Mouse (Mus musculus) layer of hippocampus, adult 8-10 months (tissue): ENCODE measurements at regions not wholly inside any gene's neighbourhood (a gene's known extent, or its start where the extent isn't known, plus 50 kb on each side); places are given as distances from the start of the nearest gene placed in this dataset.

Experiments used
- DNase-seq, 2 experiments: peaks; one replicate each; pipeline ENCODE4 v3.0.0; 2022; ENCODE audit warnings: low spot score in 2 of 2

- no peak for DNase-seq
Measured at GRCm38 (mm10) chr14:46077406-46078131, 301.6 kb upstream of the Gm15217 start.

DNA sequence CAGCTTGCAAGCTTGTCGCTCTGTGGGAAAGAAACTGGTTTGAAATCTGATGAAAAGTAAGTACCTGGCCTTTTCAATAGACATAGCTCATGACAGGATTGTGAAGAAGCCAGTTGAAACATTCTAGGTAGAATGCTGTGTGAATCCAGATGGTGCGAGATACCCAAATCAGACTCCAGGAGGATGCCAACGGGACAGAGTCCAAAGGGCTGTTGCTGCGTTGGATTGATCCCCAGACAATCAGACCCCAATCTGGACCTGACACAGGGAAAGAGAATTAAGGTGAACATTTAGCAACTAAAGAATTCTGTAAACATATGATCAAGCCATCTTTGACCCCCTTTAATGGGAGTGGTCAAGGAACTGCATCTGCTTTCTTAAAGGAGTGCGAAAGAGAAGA is 296.6 kb upstream of the Gm15217 start:
- no peak for DNase-seq

- no peak for DNase-seq
Measured at GRCm38 (mm10) chr14:46088968-46089691, 290.1 kb upstream of the Gm15217 start.

DNA sequence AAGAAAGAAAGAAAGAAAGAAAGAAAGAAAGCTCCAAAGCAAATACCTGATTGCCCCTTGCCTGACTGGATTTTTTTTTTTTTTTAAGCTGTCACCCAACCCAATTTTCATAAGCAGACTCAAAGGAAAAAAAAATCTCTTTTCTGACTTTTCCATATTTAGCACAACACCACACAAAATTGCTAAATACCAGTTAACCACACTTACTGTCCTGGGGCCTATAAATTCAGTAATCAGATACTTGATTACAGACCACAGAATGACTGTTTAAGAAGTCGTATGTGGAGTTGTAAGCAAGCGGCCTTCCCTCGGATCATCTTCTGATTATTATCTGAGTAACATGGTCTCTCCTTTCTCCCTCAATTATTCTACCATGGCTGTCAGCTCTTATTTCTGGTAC is 263.3 kb upstream of the Gm15217 start:
- DNase-seq: no peak

DNA sequence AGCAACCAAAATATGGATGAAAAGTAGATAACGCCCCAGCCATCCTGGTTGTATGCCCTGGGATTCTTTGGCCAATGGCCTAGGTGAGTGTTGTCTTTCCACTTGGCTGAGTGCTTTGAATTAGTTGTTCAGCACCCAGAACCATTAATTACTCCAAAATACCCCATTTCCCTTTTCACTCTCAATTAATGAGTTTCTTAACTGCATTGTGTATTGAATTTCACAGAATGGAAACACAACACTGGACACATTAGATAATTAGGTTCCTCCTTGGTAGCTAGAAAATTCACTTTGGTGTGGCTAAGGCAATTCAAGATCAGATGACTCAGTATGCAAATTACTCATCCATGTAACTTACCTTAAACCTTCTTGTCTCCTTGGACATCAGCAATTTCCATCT is 252.7 kb upstream of the Gm15217 start:
- no peak for DNase-seq

DNA sequence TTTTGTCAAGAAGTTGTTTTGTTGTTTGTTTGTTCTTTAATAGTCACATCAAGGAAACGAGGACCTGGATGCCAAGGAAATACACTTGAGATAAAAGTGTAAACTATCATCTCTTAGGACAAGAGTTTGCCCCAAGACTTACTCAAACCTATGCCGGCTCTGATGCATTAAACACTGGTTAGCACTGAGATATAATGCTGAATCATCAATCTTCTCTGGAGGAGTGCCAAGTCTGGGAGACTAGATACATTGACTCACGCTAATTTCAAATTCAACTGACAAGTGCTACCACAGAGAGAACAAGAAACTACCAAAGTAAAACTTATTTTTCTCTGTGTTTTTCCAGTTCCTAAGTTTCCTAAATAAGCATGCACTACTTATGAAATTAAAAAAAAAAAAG is 249.5 kb upstream of the Gm15217 start:
- DNase-seq: no peak

GRCm38 (mm10) chr14:46144175-46144574 is 235.0 kb upstream of the Gm15217 start:
- DNase-seq: no peak

DNA sequence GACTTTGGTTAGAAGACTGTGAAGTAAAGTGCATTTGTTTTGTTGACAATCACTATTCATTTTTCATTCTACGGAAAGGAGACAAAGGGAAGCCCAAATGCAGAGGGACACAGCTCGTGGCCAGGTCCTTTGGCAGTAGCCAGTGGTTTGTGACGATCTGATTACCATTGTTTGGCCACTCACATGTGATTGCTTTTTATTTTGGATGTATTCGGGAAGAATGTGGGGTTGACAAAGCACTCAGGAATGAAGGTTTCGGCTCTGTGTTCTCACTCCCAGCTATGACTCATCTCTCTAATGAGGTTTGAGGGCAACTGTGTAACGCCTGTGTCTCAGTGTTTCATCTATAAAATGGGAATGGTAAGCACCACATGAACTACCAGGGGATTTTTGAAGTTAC is 234.5 kb upstream of the Gm15217 start:
- no peak for DNase-seq

DNA sequence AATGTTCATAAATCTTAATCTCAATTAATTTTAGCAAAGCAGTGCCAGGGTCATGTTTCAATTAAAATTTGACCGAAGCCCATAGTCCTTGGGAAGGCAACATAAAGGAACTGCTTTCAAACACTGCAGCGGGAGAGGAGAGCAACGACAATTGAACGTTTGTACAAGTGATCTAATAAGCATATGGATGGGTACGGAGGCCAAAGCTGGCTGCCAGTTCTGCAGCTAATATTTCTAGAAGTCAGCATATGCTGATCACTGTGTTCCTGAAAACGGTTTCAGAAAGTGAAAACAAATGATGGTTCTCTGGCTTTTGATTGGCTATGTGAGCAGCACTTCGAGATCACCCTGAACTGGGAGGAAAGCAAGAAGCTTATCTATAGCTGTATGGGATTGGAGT is 233.6 kb upstream of the Gm15217 start:
- DNase-seq: peak; percentile 5 to 40

GRCm38 (mm10) chr14:46149073-46149661 is 230.0 kb upstream of the Gm15217 start:
- peak in 1 of 2 experiments; percentile 5 for DNase-seq

DNA sequence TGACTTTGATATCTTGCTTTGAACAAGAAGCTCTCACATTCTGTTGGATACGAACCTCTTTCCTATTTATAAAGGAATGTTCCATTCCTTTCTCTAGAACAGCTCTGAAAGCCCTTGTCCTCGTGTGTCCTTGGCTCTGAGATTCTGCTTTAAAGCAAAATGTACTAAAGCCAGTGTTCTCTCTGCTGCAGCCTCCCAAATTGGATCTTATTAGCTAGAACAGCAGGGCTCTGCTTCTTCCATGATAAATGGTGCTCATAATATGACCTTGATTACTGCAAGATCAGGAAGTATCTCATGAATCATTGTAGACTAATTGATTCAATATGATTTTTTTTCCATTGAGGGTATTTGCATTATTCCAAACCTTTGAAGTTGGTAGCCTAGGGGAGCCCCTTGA is 220.5 kb upstream of the Gm15217 start:
- DNase-seq: no peak

GRCm38 (mm10) chr14:46172181-46172874 is 206.9 kb upstream of the Gm15217 start:
- no peak for DNase-seq

DNA sequence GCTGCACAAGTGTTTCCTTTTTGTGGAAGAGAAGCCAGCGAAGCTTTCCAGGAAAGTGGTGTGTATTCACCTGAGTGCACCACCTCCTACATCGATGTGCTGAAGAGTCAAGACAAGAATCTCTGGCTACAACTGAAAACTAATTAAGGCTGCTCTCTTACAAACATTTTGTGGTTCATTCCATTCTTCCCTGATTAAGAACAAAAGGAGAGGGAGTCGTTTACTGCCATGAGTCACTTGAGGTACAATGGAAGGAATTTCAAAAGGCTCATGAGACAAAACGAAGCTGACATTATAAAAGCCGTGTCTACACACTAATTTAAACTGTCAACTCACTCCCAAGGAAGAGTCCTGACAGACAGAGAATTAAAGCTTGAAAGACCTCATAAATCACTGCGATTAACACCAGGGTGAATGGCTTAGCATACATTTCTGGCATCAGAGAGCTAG is 206.3 kb upstream of the Gm15217 start:
- DNase-seq: no peak

DNA sequence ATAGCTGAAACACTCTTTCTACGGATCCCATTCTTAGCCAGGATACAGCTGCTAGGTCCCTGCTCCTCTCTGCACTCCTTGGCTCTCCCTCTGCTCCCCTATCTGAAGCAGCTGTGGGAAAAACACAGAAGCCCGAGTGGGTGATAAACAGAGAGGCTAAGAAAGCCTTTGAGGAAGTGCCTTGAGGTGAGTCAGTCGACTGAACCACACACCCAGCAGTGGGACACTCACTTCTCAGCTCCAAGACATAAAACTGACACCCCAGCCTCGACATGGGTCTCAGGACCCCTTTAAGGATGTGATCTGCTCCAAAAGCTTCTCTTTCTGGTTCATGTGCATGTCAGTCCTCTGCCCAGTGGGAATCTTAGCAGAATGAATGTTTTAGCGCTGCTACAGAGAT is 204.8 kb upstream of the Gm15217 start:
- no peak for DNase-seq

DNA sequence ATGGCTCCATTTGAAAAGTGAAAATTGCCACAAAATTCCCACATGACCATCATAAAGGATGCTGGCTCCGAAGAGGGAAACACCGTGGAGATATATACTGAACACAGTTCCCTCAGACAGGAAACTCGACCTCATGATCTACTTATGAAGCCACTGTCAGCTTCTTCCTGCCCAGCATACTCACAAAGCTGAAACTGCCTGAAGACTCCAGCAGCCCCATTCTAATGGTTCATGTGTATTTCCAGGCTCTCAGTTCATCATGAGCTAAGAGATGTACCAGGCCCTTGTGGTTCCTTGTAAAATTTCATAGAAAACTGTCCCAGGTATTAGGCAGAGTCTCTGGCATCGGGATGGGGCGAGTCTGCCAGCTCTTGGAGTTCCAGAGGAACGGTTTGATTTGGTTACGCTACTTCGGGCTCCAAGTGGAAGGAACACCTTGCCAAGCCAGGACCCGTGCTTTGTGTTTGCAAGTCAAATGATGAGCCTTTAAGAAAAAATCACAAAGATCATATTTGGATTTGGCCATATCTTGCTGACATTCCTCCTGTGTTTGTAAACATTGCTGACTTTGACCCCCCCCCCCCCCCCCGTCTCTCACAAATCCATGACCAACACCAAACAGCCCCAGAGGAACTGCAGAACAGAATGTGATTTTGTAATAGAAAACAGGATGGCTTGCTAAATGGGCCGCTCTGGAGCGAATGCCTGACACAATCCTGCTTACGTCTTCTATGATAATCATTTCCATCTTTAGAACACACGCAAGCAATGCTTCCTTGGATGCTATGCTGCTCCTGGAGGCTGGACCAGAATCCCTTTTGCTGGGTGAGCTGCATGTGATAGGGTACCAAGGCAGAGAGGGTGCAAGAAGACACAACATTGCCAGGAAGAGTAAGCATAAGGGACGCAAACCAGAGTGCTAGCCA is 203.7 kb upstream of the Gm15217 start:
- DNase-seq: no peak

DNA sequence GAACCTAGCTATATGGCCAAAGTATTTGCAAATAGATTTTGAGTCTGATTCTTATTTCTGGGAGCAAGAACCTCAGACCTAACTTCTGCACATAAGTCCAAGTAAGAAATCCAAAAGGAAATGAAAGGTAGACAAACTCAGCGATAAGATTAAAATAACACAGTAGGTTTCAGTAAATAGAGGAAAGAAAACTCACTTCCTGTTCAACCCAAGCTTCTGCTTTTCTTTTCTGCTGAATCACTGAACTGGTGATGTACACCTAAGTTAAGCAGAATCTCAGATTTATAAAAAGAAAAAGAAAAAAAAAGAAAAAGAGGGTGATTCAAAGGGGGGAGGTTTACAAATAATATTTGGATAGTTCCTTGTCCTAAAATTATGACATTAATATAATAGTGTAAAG is 200.2 kb upstream of the Gm15217 start:
- no peak for DNase-seq

DNA sequence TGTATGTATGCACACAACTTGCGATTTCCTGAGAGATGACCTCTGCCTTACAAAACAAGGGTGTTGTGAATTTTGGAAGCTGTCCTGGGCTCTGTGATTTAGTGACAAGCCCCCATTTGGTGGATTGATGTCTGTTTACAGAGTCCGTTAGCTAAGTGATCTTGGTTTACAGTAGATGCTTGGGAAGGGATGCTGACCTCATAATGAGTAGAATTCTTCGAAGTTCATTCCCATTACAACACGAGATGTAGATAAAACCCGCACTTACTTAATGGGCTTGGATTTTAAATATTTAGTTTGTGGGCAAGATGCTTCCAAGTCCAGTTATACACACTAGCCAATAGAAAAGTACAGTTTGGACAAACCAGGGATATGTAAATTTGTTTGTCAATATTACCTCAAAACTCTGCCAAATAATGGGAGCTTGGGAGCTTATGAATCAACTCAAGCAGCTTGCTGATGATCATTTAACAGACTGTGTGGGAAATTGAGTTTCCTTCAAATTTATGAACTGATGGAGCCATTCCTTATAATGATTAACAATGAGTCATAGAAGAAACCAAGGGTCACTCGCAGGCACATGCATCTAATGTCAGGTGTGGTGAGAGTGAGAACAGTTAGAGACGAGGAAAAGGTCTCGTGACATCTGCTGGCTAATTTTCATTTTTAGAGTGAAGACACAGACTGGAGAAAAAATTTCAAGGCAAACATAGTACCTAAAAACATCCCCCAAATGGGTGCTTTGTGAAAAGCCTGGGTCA is 187.4 kb upstream of the Gm15217 start:
- no peak for DNase-seq

DNA sequence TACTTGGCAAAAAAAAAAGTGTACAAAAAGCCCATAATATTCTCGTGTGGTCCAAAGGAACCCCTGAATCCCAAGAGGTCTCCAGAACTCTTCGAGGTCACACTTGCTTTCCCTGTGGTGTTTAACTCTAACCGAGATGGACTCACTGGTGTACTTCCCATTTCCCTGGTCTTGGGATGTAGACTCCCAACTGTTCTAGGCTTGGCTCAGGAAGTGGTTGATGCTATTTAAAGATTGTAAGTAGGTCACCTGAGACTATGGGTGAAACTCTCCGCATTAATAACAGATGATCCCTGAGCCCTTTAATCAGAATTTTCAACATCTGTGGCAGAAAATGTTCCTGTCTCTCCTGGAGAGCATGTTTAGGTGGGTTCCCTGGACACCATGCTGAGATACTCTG is 185.6 kb upstream of the Gm15217 start:
- DNase-seq: no peak

DNA sequence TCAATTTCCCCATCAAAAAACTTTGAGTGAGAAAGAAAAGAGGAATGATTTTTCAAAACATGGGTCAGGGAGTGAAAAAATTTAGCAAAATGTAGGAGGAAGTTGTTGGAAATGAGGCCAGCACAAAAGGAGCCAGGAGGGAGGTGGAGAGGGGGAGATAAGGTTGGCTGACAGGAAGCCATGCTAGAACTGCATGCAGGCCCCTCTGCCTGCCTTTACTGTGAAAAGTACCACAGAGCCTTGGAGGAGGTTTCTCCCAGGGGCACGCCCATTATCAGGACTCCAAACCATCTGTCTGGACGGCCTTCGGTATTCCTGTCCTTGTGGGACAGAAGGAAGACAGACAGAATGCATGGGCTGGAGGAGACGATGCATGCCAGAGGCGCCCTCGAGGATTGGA is 183.3 kb upstream of the Gm15217 start:
- no peak for DNase-seq

GRCm38 (mm10) chr14:46202818-46203217 is 176.4 kb upstream of the Gm15217 start:
- DNase-seq: no peak
